Mouse (Mus musculus) forebrain, embryonic 14.5 days (tissue): ENCODE measurements around the gene Olfr323. TPM values are rescaled to one million over a fixed set of nuclear protein-coding genes. Genes with fewer than 3 reads are reported as not detected.

Source experiments
- ATAC-seq: fragments of 200-750 bp; cut with Nextera tagmentation; 2 replicates; pipeline ENCODE4 v1.8.0; 2017; ENCODE audit warnings: mild to moderate bottlenecking, moderate library complexity
- DNase-seq: peaks from one replicate; pipeline ENCODE4 v3.0.0-alpha.2; 2015; ENCODE audit warnings: low spot score
- H3K27ac ChIP-seq: fragments of 300-500 bp; sonication (generic); 2 replicates; pipeline ENCODE4 v1.5.1; 2014; ENCODE audit warnings: low read depth, mild to moderate bottlenecking, control low read depth, low read length, moderate library complexity
- H3K27me3 ChIP-seq: fragments of 300-500 bp; sonication (generic); replicated peaks from 2 replicates; pipeline ENCODE4 v1.6.1; 2014; ENCODE audit warnings: low read length, control low read depth, mixed read lengths; ENCODE audit not compliant: control insufficient read depth, insufficient read depth
- H3K36me3 ChIP-seq: fragments of 300-500 bp; sonication (generic); 2 replicates; pipeline ENCODE4 v1.6.1; 2014; ENCODE audit warnings: low read length, control low read depth; ENCODE audit not compliant: control insufficient read depth, insufficient read depth
- H3K4me1 ChIP-seq: fragments of 300-500 bp; sonication (generic); 2 replicates; pipeline ENCODE4 v1.6.1; 2014; ENCODE audit warnings: antibody characterized with exemption, low read length, control low read depth; ENCODE audit not compliant: control insufficient read depth, insufficient read depth
- H3K4me2 ChIP-seq: fragments of 300-500 bp; sonication (generic); 2 replicates; pipeline ENCODE4 v1.6.1; 2014; ENCODE audit warnings: mild to moderate bottlenecking, control low read depth, low read length
- H3K4me3 ChIP-seq: fragments of 300-500 bp; sonication (generic); 2 replicates; pipeline ENCODE4 v1.5.1; 2014; ENCODE audit warnings: low read depth, low read length, control low read depth
- H3K9ac ChIP-seq: fragments of 300-500 bp; sonication (generic); 2 replicates; pipeline ENCODE4 v1.6.1; 2014; ENCODE audit warnings: mild to moderate bottlenecking, low read length, control low read depth, moderate library complexity
- H3K9me3 ChIP-seq: fragments of 300-500 bp; sonication (generic); replicated peaks from 2 replicates; pipeline ENCODE4 v1.6.1; 2016; ENCODE audit warnings: low read length, control low read depth, mixed read lengths; ENCODE audit not compliant: control insufficient read depth
- WGBS: fragments of 180-500 bp; shearing (Covaris S2); extraction: QIAGEN DNeasy Blood & Tissue Kit; methylation state at CpG from one replicate; pipeline ENCODE4 v1.1.7; 2014; 5-methylcytosine and 5-hydroxymethylcytosine counted together
- polyA plus RNA-seq: library from polyadenylated mRNA; unstranded; fragments of >200 nt; fragmentation: Nextera tagmentation; extraction: Ambion mirVana; gene quantifications from 2 replicates; pipeline ENCODE4 v1.2.1, GENCODE M21; 2014

Gene Olfr323
- polyA plus RNA-seq, 1 experiment from 2014 or later, result not detected

- Histone ChIP-seq H3K4me2 (no peak overlapping the region), H3K27me3 (no peaks in the 10 kb centered on the region), H3K36me3 (no peaks in the 10 kb centered on the region), H3K27ac (0 out of 2 replicates have a peak overlapping the region, but pooled peaks have one; percentile 30), H3K9ac (no peak overlapping the region), H3K4me3 (no peak overlapping the region), H3K4me1 (0 out of 2 replicates have a peak, but pooled peaks cover 2% of the 10 kb centered on the region), H3K9me3 (no peaks in the 10 kb centered on the region)
- 14% methylated on average over 3 of the region's 3 CpGs for WGBS
- peak; percentile 82 for DNase-seq
- peak; percentile 81 for ATAC-seq
Observed at GRCm38 (mm10) chr11:58588620-58589250, 41.6 kb downstream of the Olfr323 start.

- H3K27ac ChIP-seq, result no peak overlapping the region
- no peaks in the 10 kb centered on the region for H3K9me3 ChIP-seq
- 0 out of 2 replicates have a peak, but pooled peaks cover 2% of the 10 kb centered on the region for H3K4me1 ChIP-seq
- DNase-seq, result peak; percentile 28
- H3K36me3 ChIP-seq, result no peaks in the 10 kb centered on the region
- 68% methylated on average over 7 of the region's 7 CpGs for WGBS
- no peaks in the 10 kb centered on the region for H3K27me3 ChIP-seq
- H3K4me2 ChIP-seq, result no peak overlapping the region
- ATAC-seq, result no peak
- no peak overlapping the region for H3K4me3 ChIP-seq
- H3K9ac ChIP-seq, result no peak overlapping the region
Observed at GRCm38 (mm10) chr11:58587898-58588348, 42.4 kb downstream of the Olfr323 start.

GRCm38 (mm10) chr11:58578636-58579035, 51.7 kb downstream of the Olfr323 start:
- Histone ChIP-seq H3K4me2 (no peak overlapping the region), H3K4me1 (no peaks in the 10 kb centered on the region), H3K9me3 (no peaks in the 10 kb centered on the region), H3K27ac (no peak overlapping the region), H3K27me3 (no peaks in the 10 kb centered on the region), H3K4me3 (no peak overlapping the region), H3K9ac (no peak overlapping the region), H3K36me3 (no peaks in the 10 kb centered on the region)
- 59% methylated on average over 8 of the region's 8 CpGs for WGBS
- DNase-seq, result peak; percentile 81
- ATAC-seq, result peak; percentile 57; the same call in 1 of the 2 replicates

- H3K4me1 ChIP-seq, result no peaks in the 10 kb centered on the region
- DNase-seq (no peak), ATAC-seq (no peak)
- H3K27me3 ChIP-seq, result no peaks in the 10 kb centered on the region
- no peak within 1 kb of the TSS for H3K4me3 ChIP-seq
- no peak within 1 kb of the TSS for H3K4me2 ChIP-seq
- H3K9ac ChIP-seq, result no peak within 1 kb of the TSS
- 55% methylated on average over 1 of the region's 1 CpGs for WGBS
- no peaks in the 10 kb centered on the region for H3K9me3 ChIP-seq
- H3K27ac ChIP-seq, result no peak within 1 kb of the TSS
- no peaks in the 10 kb centered on the region for H3K36me3 ChIP-seq
Observed at GRCm38 (mm10) chr11:58577430-58577829, 52.9 kb downstream of the Olfr323 start, which contains the start of gene Olfr325. TSS of gene Olfr325 (plus strand) at chr11:58577730.

Other genes starting within 250 kb of the Olfr323 start
- not detected in 2 replicates for gene 1810065E05Rik, start 209.4 kb downstream of the Olfr323 start, polyA plus RNA-seq
- not detected in 2 replicates for gene Gm12253, start 197.9 kb downstream of the Olfr323 start, polyA plus RNA-seq
- gene Lypd9, start 177.6 kb downstream of the Olfr323 start, polyA plus RNA-seq, result not detected in 2 replicates
- gene Olfr30, start 168.2 kb downstream of the Olfr323 start, polyA plus RNA-seq, result not detected in 2 replicates
- not detected in 2 replicates for gene Olfr332, start 137.9 kb downstream of the Olfr323 start, polyA plus RNA-seq
- not detected in 2 replicates for gene Olfr331, start 127.9 kb downstream of the Olfr323 start, polyA plus RNA-seq
- not detected in 2 replicates for gene Olfr330, start 95.7 kb downstream of the Olfr323 start, polyA plus RNA-seq
- gene Olfr329-ps, start 84.1 kb downstream of the Olfr323 start, polyA plus RNA-seq, result not detected in 2 replicates
- gene Olfr328, start 74.9 kb downstream of the Olfr323 start, polyA plus RNA-seq, result not detected in 2 replicates
- gene Olfr224, start 59.9 kb downstream of the Olfr323 start, polyA plus RNA-seq, result not detected in 2 replicates
- gene Olfr325, start 52.8 kb downstream of the Olfr323 start, polyA plus RNA-seq, result not detected in 2 replicates
- not detected in 2 replicates for gene Olfr324, start 35.4 kb downstream of the Olfr323 start, polyA plus RNA-seq
- not detected in 2 replicates for gene 2210407C18Rik, start 14.4 kb downstream of the Olfr323 start, polyA plus RNA-seq
- gene Trim58, start 10.0 kb upstream of the Olfr323 start, polyA plus RNA-seq, result not detected in 2 replicates
- not detected in 2 replicates for gene Olfr322, start 28.3 kb upstream of the Olfr323 start, polyA plus RNA-seq
- gene Olfr320, start 50.6 kb upstream of the Olfr323 start, polyA plus RNA-seq, result not detected in 2 replicates
- gene Olfr319, start 68.7 kb upstream of the Olfr323 start, polyA plus RNA-seq, result 0.10 TPM in 1 of 2 replicates, not detected in the other
- not detected in 2 replicates for gene Olfr318, start 93.5 kb upstream of the Olfr323 start, polyA plus RNA-seq
- 0.10 TPM in 1 of 2 replicates, not detected in the other for gene Olfr317, start 108.7 kb upstream of the Olfr323 start, polyA plus RNA-seq
- gene Olfr316, start 122.2 kb upstream of the Olfr323 start, polyA plus RNA-seq, result not detected in 2 replicates
- not detected in 2 replicates for gene Olfr315, start 142.7 kb upstream of the Olfr323 start, polyA plus RNA-seq
- not detected in 2 replicates for gene Olfr314, start 152.5 kb upstream of the Olfr323 start, polyA plus RNA-seq
- 8.2 and 8.4 TPM in 2 replicates for gene Fam183b, start 171.5 kb upstream of the Olfr323 start, polyA plus RNA-seq
- gene Olfr313, start 184.5 kb upstream of the Olfr323 start, polyA plus RNA-seq, result not detected in 2 replicates
- not detected in 2 replicates for gene Olfr312, start 198.7 kb upstream of the Olfr323 start, polyA plus RNA-seq
- gene Olfr311, start 208.8 kb upstream of the Olfr323 start, polyA plus RNA-seq, result not detected in 2 replicates
- 19.5 and 25.0 TPM in 2 replicates for gene Gm12258, start 216.7 kb upstream of the Olfr323 start, polyA plus RNA-seq
- 11.9 and 13.4 TPM in 2 replicates for gene 2810021J22Rik, start 236.7 kb upstream of the Olfr323 start, polyA plus RNA-seq